Mouse (Mus musculus) adipocyte (in vitro differentiated cells): ENCODE data around the gene Ermard.
A peak's percentile ranks its signal among the peaks of the same experiment; 100 is the strongest.

Experiments
- DNase-seq: peaks from one replicate; pipeline ENCODE4 v3.0.0-alpha.2; 2016; ENCODE audit warnings: low spot score

The Ermard gene

GRCm38 (mm10) chr17:15120569-15120968 lies 79.6 kb downstream of the Ermard start:
- no peak for DNase-seq

- DNase-seq: peak; percentile 38
Measured at GRCm38 (mm10) chr17:15129630-15130287, 88.8 kb downstream of the Ermard start.

GRCm38 (mm10) chr17:15130288-15130656 lies 89.3 kb downstream of the Ermard start:
- DNase-seq: no peak

- DNase-seq: no peak
Measured at GRCm38 (mm10) chr17:15134905-15135669, 94.1 kb downstream of the Ermard start.

GRCm38 (mm10) chr17:15137443-15137842 lies 96.4 kb downstream of the Ermard start:
- no peak for DNase-seq
